Mouse (Mus musculus) MEL (cell line): ENCODE results near the gene Cep152. TPM values are rescaled to one million over a fixed set of nuclear protein-coding genes. Genes with fewer than 3 reads are reported as not detected.

ENCODE experiments used
- DNase-seq: peaks from one replicate; pipeline ENCODE4 v3.0.0; 2011; ENCODE audit warnings: low read depth, low spot score
- H3K27ac ChIP-seq: 2 replicates; pipeline ENCODE4 v1.5.1; 2012; ENCODE audit warnings: low read depth, mild to moderate bottlenecking, control low read depth, low read length, moderate library complexity; ENCODE audit not compliant: control insufficient read depth
- H3K27me3 ChIP-seq, 2 experiments: fragments of 150-350 bp in 1 of 2; sonication (generic) in 1 of 2; 2 replicates each; pipeline ENCODE4 v1.6.1; 2012; ENCODE audit warnings: low read length in 2 of 2, mild to moderate bottlenecking in 2 of 2, improper control_type of control experiment in 1 of 2, moderate library complexity in 1 of 2; ENCODE audit not compliant: insufficient read depth in 2 of 2, control insufficient read depth in 1 of 2
- H3K36me3 ChIP-seq, 2 experiments: 2 replicates each; pipeline ENCODE4 v1.6.1; 2012 to 2014; ENCODE audit warnings: low read length in 2 of 2, improper control_type of control experiment in 1 of 2, inconsistent platforms in 1 of 2, mild to moderate bottlenecking in 1 of 2; ENCODE audit not compliant: insufficient read depth in 2 of 2, control insufficient read depth in 1 of 2
- H3K4me1 ChIP-seq, 2 experiments: fragments of 150-350 bp in 1 of 2; sonication (generic) in 1 of 2; 2 replicates each; pipeline ENCODE4 v1.6.1; 2012; ENCODE audit warnings: low read length in 2 of 2, improper control_type of control experiment in 1 of 2, mild to moderate bottlenecking in 1 of 2; ENCODE audit not compliant: insufficient read depth in 2 of 2, control insufficient read depth in 1 of 2
- H3K4me3 ChIP-seq, 2 experiments: fragments of 150-350 bp in 1 of 2; sonication (generic) in 1 of 2; 2 replicates each; pipeline ENCODE4 v1.5.1; 2012; ENCODE audit warnings: low read depth in 2 of 2, low read length in 2 of 2, mild to moderate bottlenecking in 2 of 2, moderate library complexity in 2 of 2, control low read depth in 1 of 2, improper control_type of control experiment in 1 of 2; ENCODE audit not compliant: control insufficient read depth in 1 of 2, insufficient read depth in 1 of 2
- H3K79me2 ChIP-seq: 2 replicates; pipeline ENCODE4 v1.6.1; 2012; ENCODE audit warnings: mild to moderate bottlenecking, low read length, moderate library complexity; ENCODE audit not compliant: control insufficient read depth, poor library complexity, insufficient read depth
- H3K9ac ChIP-seq: 2 replicates; pipeline ENCODE4 v1.6.1; 2012; ENCODE audit warnings: low read depth, mild to moderate bottlenecking, control low read depth, low read length, moderate library complexity; ENCODE audit not compliant: control insufficient read depth, poor library complexity, severe bottlenecking
- H3K9me3 ChIP-seq: fragments of 150-350 bp; sonication (generic); replicated peaks from 2 replicates; pipeline ENCODE4 v1.6.1; 2012; ENCODE audit warnings: mild to moderate bottlenecking, low read length, improper control_type of control experiment, moderate library complexity; ENCODE audit not compliant: insufficient read depth
- BHLHE40 ChIP-seq: IDR thresholded peaks from 2 replicates; pipeline ENCODE4 v1.6.1; 2012; ENCODE audit warnings: low read depth, mild to moderate bottlenecking, inconsistent platforms, low read length, improper control_type of control experiment, borderline replicate concordance
- CTCF ChIP-seq, 3 experiments: IDR thresholded peaks in 2 of 3; conservative IDR thresholded peaks in 1 of 3; 2 replicates each; pipeline ENCODE4 v1.5.1; 2011 to 2012; ENCODE audit warnings: low read length in 3 of 3, low read depth in 2 of 3, mild to moderate bottlenecking in 2 of 3, improper control_type of control experiment in 1 of 3, inconsistent platforms in 1 of 3, mixed read lengths in 1 of 3, moderate library complexity in 1 of 3; ENCODE audit not compliant: control insufficient read depth in 1 of 3, insufficient read depth in 1 of 3, poor library complexity in 1 of 3, severe bottlenecking in 1 of 3
- E2F4 ChIP-seq: IDR thresholded peaks from 2 replicates; pipeline ENCODE4 v1.6.1; 2011; ENCODE audit warnings: low read depth, low read length, improper control_type of control experiment, borderline replicate concordance
- EP300 ChIP-seq, 2 experiments: IDR thresholded peaks; 2 replicates each; pipeline ENCODE4 v1.6.1; 2011; ENCODE audit warnings: improper control_type of control experiment in 2 of 2, low read length in 2 of 2, low read depth in 1 of 2, mild to moderate bottlenecking in 1 of 2
- ETS1 ChIP-seq: IDR thresholded peaks from 2 replicates; pipeline ENCODE4 v1.6.1; 2012; ENCODE audit warnings: low read depth, mild to moderate bottlenecking, inconsistent platforms, low read length, improper control_type of control experiment, moderate library complexity
- GABPA ChIP-seq: IDR thresholded peaks from 2 replicates; pipeline ENCODE4 v1.6.1; 2012; ENCODE audit warnings: low read depth, mild to moderate bottlenecking, inconsistent platforms, low read length, improper control_type of control experiment, moderate library complexity
- GATA1 ChIP-seq: IDR thresholded peaks from 2 replicates; pipeline ENCODE4 v1.6.1; 2011; ENCODE audit warnings: low read depth, low read length, improper control_type of control experiment
- HCFC1 ChIP-seq: IDR thresholded peaks from 2 replicates; pipeline ENCODE4 v1.6.1; 2012; ENCODE audit warnings: low read depth, mild to moderate bottlenecking, inconsistent platforms, low read length, improper control_type of control experiment, moderate library complexity
- KAT2A ChIP-seq: conservative IDR thresholded peaks from 2 replicates; pipeline ENCODE4 v1.6.1; 2012; ENCODE audit warnings: low read depth, low read length, improper control_type of control experiment, inconsistent platforms
- MAFK ChIP-seq: IDR thresholded peaks from 2 replicates; pipeline ENCODE4 v1.6.1; 2011; ENCODE audit warnings: low read depth, mild to moderate bottlenecking, low read length, improper control_type of control experiment, borderline replicate concordance
- MAX ChIP-seq: IDR thresholded peaks from 2 replicates; pipeline ENCODE4 v1.6.1; 2011; ENCODE audit warnings: low read length, improper control_type of control experiment
- MAZ ChIP-seq: IDR thresholded peaks from 2 replicates; pipeline ENCODE4 v1.6.1; 2012; ENCODE audit warnings: low read depth, mild to moderate bottlenecking, inconsistent platforms, low read length, improper control_type of control experiment
- MEF2A ChIP-seq: IDR thresholded peaks from 2 replicates; pipeline ENCODE4 v1.6.1; 2014; ENCODE audit warnings: low read depth, mild to moderate bottlenecking, inconsistent platforms, low read length, improper control_type of control experiment; ENCODE audit not compliant: poor library complexity, insufficient replicate concordance, severe bottlenecking; ENCODE audit errors: extremely low read depth
- MYB ChIP-seq: IDR thresholded peaks from 2 replicates; pipeline ENCODE4 v1.6.1; 2011; ENCODE audit warnings: mild to moderate bottlenecking, low read depth, low read length, improper control_type of control experiment
- MYC ChIP-seq: IDR thresholded peaks from 2 replicates; pipeline ENCODE4 v1.6.1; 2011; ENCODE audit warnings: low read depth, mild to moderate bottlenecking, low read length, improper control_type of control experiment, moderate library complexity
- NELFE ChIP-seq: IDR thresholded peaks from 2 replicates; pipeline ENCODE4 v1.6.1; 2011; ENCODE audit warnings: low read depth, low read length, improper control_type of control experiment
- NRF1 ChIP-seq: IDR thresholded peaks from 2 replicates; pipeline ENCODE4 v1.6.1; 2014; ENCODE audit warnings: low read depth, mild to moderate bottlenecking, inconsistent platforms, low read length, improper control_type of control experiment, moderate library complexity; ENCODE audit not compliant: poor library complexity, insufficient read depth, severe bottlenecking
- POLR2A ChIP-seq, 2 experiments: IDR thresholded peaks; 2 replicates each; pipeline ENCODE4 v1.6.1; 2011 to 2012; ENCODE audit warnings: low read length in 2 of 2, mild to moderate bottlenecking in 2 of 2, control low read depth in 1 of 2, improper control_type of control experiment in 1 of 2, low read depth in 1 of 2, moderate library complexity in 1 of 2; ENCODE audit not compliant: control insufficient read depth in 1 of 2, insufficient read depth in 1 of 2, poor library complexity in 1 of 2
- POLR2AphosphoS2 ChIP-seq: IDR thresholded peaks from 2 replicates; pipeline ENCODE4 v1.6.1; 2011; ENCODE audit warnings: low read length, improper control_type of control experiment
- POLR2AphosphoS5 ChIP-seq: IDR thresholded peaks from 2 replicates; pipeline ENCODE4 v1.6.1; 2012; ENCODE audit warnings: low read depth, borderline replicate concordance, mild to moderate bottlenecking, inconsistent platforms, low read length, moderate library complexity, mixed read lengths
- RAD21 ChIP-seq: IDR thresholded peaks from 2 replicates; pipeline ENCODE4 v1.6.1; 2011; ENCODE audit warnings: mild to moderate bottlenecking, low read depth, low read length, improper control_type of control experiment
- RCOR1 ChIP-seq: IDR thresholded peaks from 2 replicates; pipeline ENCODE4 v1.6.1; 2012; ENCODE audit warnings: low read depth, mild to moderate bottlenecking, inconsistent platforms, low read length, improper control_type of control experiment
- TAL1 ChIP-seq: IDR thresholded peaks from 2 replicates; pipeline ENCODE4 v1.6.1; 2012; ENCODE audit warnings: mild to moderate bottlenecking, inconsistent platforms, low read length, moderate library complexity, mixed read lengths
- TCF12 ChIP-seq: IDR thresholded peaks from 2 replicates; pipeline ENCODE4 v1.6.1; 2014; ENCODE audit warnings: low read depth, mild to moderate bottlenecking, inconsistent platforms, low read length, improper control_type of control experiment, moderate library complexity
- USF1 ChIP-seq: IDR thresholded peaks from 2 replicates; pipeline ENCODE4 v1.6.1; 2014; ENCODE audit warnings: low read depth, mild to moderate bottlenecking, inconsistent platforms, low read length, improper control_type of control experiment, moderate library complexity
- ZC3H11A ChIP-seq: IDR thresholded peaks from 2 replicates; pipeline ENCODE4 v1.6.1; 2012; ENCODE audit warnings: low read depth, mild to moderate bottlenecking, inconsistent platforms, low read length, improper control_type of control experiment
- ZKSCAN1 ChIP-seq: IDR thresholded peaks from 2 replicates; pipeline ENCODE4 v1.6.1; 2012; ENCODE audit warnings: low read depth, mild to moderate bottlenecking, inconsistent platforms, low read length, improper control_type of control experiment, moderate library complexity
- ZMIZ1 ChIP-seq: IDR thresholded peaks from 2 replicates; pipeline ENCODE4 v1.6.1; 2012; ENCODE audit warnings: low read depth, mild to moderate bottlenecking, inconsistent platforms, low read length, improper control_type of control experiment, moderate library complexity
- ZNF384 ChIP-seq: IDR thresholded peaks from 2 replicates; pipeline ENCODE4 v1.6.1; 2012; ENCODE audit warnings: low read depth, mild to moderate bottlenecking, inconsistent platforms, low read length, improper control_type of control experiment
- polyA plus RNA-seq, 2 experiments: library from polyadenylated mRNA; stranded (reverse) in 1 of 2; unstranded in 1 of 2; fragments of >175 nt in 1 of 2; fragments of >200 nt in 1 of 2; gene quantifications; 2 replicates each; pipeline versions ENCODE4 v1.2.1 to v1.2.4; 2012; ENCODE audit warnings: low replicate concordance in 2 of 2, low read depth in 1 of 2; ENCODE audit not compliant: insufficient read length in 2 of 2, insufficient read depth in 1 of 2, missing spikeins in 1 of 2
- total RNA-seq: library from RNA; depleted of rRNA; stranded (reverse); fragments of 300-350 nt; gene quantifications from 2 replicates; pipeline ENCODE4 v1.2.3, GENCODE M21; 2012

Gene Cep152
- total and polyA plus RNA-seq, 3 experiments: 13.9 to 14.1 TPM; not detected in 1

GRCm38 (mm10) chr2:125667721-125668120, 42.8 kb upstream of the Cep152 start:
- H3K4me3 ChIP-seq: peak overlapping the region in 1 of 2 experiments; percentile 44; a peak in 1 of 4 replicates
- peak; percentile 35 for DNase-seq
- no peaks in the 10 kb centered on the region for H3K79me2 ChIP-seq
- no peaks in the 10 kb centered on the region for H3K27me3 ChIP-seq
- no peaks in the 10 kb centered on the region for H3K9me3 ChIP-seq
- no peak for TF ChIP-seq E2F4
- no peak for TF ChIP-seq ZC3H11A
- no peak for TF ChIP-seq MYC
- no peak for TF ChIP-seq ZMIZ1
- no peak for TF ChIP-seq POLR2AphosphoS2
- no peak for TF ChIP-seq POLR2A (IDR thresholded peaks at IDR 0.05; ENCODE audit: control insufficient read depth in 1 of 2, insufficient read depth in 1 of 2, low read depth in 1 of 2, low read length in 2 of 2, poor library complexity in 1 of 2)
- no peak for TF ChIP-seq CTCF (IDR thresholded peaks at IDR 0.05 in 2 of 3, conservative IDR thresholded peaks at IDR 0.05 in 1 of 3; ENCODE audit: control insufficient read depth in 1 of 3, insufficient read depth in 1 of 3, low read depth in 2 of 3, low read length in 3 of 3, poor library complexity in 1 of 3, severe bottlenecking in 1 of 3)
- TF ChIP-seq ZNF384: no peak
- TF ChIP-seq MYB: no peak
- TF ChIP-seq TAL1: no peak
- no peak for TF ChIP-seq GABPA
- no peak for TF ChIP-seq ZKSCAN1
- no peak for TF ChIP-seq KAT2A
- no peak for TF ChIP-seq ETS1
- TF ChIP-seq NELFE: no peak
- no peak for TF ChIP-seq MAZ
- no peak for TF ChIP-seq MAX
- no peak for TF ChIP-seq RAD21
- H3K4me1 ChIP-seq: peaks cover 19 to 39% of the 10 kb centered on the region in 2 experiments
- H3K27ac ChIP-seq: peak overlapping the region; percentile 66; the same call in 1 of the 2 replicates
- peaks cover 0 to 35% of the 10 kb centered on the region in 2 experiments; a peak in 2 of 4 replicates for H3K36me3 ChIP-seq
- H3K9ac ChIP-seq: no peak overlapping the region

DNA sequence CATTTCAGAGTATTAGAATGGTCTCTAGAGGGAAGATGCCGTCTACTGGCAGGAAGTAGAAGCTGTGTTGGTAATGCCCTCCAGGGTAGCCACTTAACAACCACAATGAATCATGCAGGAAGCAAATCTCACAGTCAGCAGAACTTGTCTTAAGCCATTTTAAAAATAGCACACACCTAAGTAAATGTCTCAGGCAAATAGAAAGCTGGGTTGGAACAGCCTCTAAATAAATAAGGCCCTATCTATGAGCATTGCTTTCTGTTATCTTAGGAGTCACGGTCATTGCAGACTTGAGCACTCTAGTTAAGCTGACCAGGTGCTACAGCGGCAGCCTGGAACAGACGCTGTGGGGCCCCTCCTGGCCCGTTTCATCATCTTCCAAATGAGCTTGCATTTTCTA, 42.3 kb upstream of the Cep152 start:
- H3K27ac ChIP-seq: peak overlapping the region; percentile 66
- peak; percentile 82 for DNase-seq
- TF ChIP-seq MYB: no peak
- TF ChIP-seq POLR2AphosphoS5: no peak
- TF ChIP-seq RCOR1: peak; percentile 55
- TF ChIP-seq MYC: no peak
- peak; percentile 66; the same call in 1 of the 2 replicates for TF ChIP-seq TCF12
- peak; percentile 62; the same call in 1 of the 2 replicates for TF ChIP-seq BHLHE40
- TF ChIP-seq ETS1: peak; percentile 70
- TF ChIP-seq MEF2A: no peak
- no peak for TF ChIP-seq E2F4
- peak; percentile 46; the same call in 1 of the 2 replicates for TF ChIP-seq MAFK
- TF ChIP-seq NRF1: no peak
- peak; percentile 26; the same call in 1 of the 2 replicates for TF ChIP-seq GATA1
- no peak for TF ChIP-seq HCFC1
- no peak for TF ChIP-seq USF1
- TF ChIP-seq MAX: no peak
- peak in 1 of 3 experiments; percentile 19; a peak in 1 of 6 replicates for TF ChIP-seq CTCF (IDR thresholded peaks at IDR 0.05 in 2 of 3, conservative IDR thresholded peaks at IDR 0.05 in 1 of 3; ENCODE audit: control insufficient read depth in 1 of 3, insufficient read depth in 1 of 3, low read depth in 2 of 3, low read length in 3 of 3, poor library complexity in 1 of 3, severe bottlenecking in 1 of 3)
- peak; percentile 29; a peak in 3 of 4 replicates for TF ChIP-seq EP300 (IDR thresholded peaks at IDR 0.05; ENCODE audit: low read depth in 1 of 2, low read length in 2 of 2)
- H3K36me3 ChIP-seq: peaks cover 0 to 32% of the 10 kb centered on the region in 2 experiments; a peak in 2 of 4 replicates
- H3K9me3 ChIP-seq: no peaks in the 10 kb centered on the region
- H3K9ac ChIP-seq: peak overlapping the region; percentile 19; the same call in 1 of the 2 replicates
- H3K79me2 ChIP-seq: no peaks in the 10 kb centered on the region
- peaks cover 19 to 36% of the 10 kb centered on the region in 2 experiments for H3K4me1 ChIP-seq
- no peaks in the 10 kb centered on the region for H3K27me3 ChIP-seq
- peak overlapping the region in 1 of 2 experiments; percentile 44; a peak in 1 of 4 replicates for H3K4me3 ChIP-seq
